Mouse (Mus musculus) erythroblast, embryonic 14.5 days (primary cell): ENCODE data around the gene Rcvrn. TPM values are rescaled to one million over a fixed set of nuclear protein-coding genes. Genes with fewer than 3 reads are reported as not detected.

Experiments used
- H3K27me3 ChIP-seq: 2 replicates; pipeline ENCODE4 v1.6.1; 2012; ENCODE audit warnings: inconsistent platforms; ENCODE audit not compliant: control insufficient read depth
- H3K36me3 ChIP-seq: 2 replicates; pipeline ENCODE4 v1.6.1; 2012; ENCODE audit warnings: mild to moderate bottlenecking, inconsistent platforms; ENCODE audit not compliant: control insufficient read depth
- H3K4me1 ChIP-seq: 2 replicates; pipeline ENCODE4 v1.6.1; 2012; ENCODE audit warnings: inconsistent platforms; ENCODE audit not compliant: control insufficient read depth
- H3K4me3 ChIP-seq: replicated peaks from 2 replicates; pipeline ENCODE3; 2012; ENCODE audit warnings: moderate library complexity, mild to moderate bottlenecking, inconsistent platforms
- H3K9me3 ChIP-seq: 2 replicates; pipeline ENCODE4 v1.6.1; 2012; ENCODE audit warnings: low read length, inconsistent platforms, mixed read lengths; ENCODE audit not compliant: control insufficient read depth
- GATA1 ChIP-seq: IDR thresholded peaks from 2 replicates; pipeline ENCODE4 v1.6.1; 2012; ENCODE audit warnings: low read length, inconsistent platforms, mixed read lengths
- TAL1 ChIP-seq: IDR thresholded peaks from 3 replicates; pipeline ENCODE4 v1.6.1; 2012; ENCODE audit warnings: low read length, inconsistent platforms, mixed read lengths
- polyA plus RNA-seq: library from polyadenylated mRNA; stranded (reverse); fragments of >175 nt; gene quantifications from 2 replicates; pipeline ENCODE4 v1.2.3, GENCODE M21; 2012

The Rcvrn gene
- polyA plus RNA-seq, 1 experiment = not detected

- no peak overlapping the region for H3K4me3 ChIP-seq
- no peaks in the 10 kb centered on the region for H3K36me3 ChIP-seq
- no peak for TF ChIP-seq GATA1
- TF ChIP-seq TAL1 = no peak
- no peaks in the 10 kb centered on the region for H3K9me3 ChIP-seq
- no peaks in the 10 kb centered on the region for H3K27me3 ChIP-seq
- no peaks in the 10 kb centered on the region for H3K4me1 ChIP-seq
Observed at GRCm38 (mm10) chr11:67734597-67734996, 39.5 kb downstream of the Rcvrn start.

- Histone ChIP-seq H3K9me3 (no peaks in the 10 kb centered on the region), H3K36me3 (no peaks in the 10 kb centered on the region), H3K4me3 (no peak overlapping the region), H3K4me1 (no peaks in the 10 kb centered on the region), H3K27me3 (no peaks in the 10 kb centered on the region)
- no peak for TF ChIP-seq GATA1
- no peak for TF ChIP-seq TAL1
Observed at GRCm38 (mm10) chr11:67738345-67738744, 43.2 kb downstream of the Rcvrn start.

GRCm38 (mm10) chr11:67738846-67739490 lies 43.8 kb downstream of the Rcvrn start:
- no peak for TF ChIP-seq TAL1
- no peak for TF ChIP-seq GATA1
- H3K9me3 ChIP-seq = no peaks in the 10 kb centered on the region
- H3K27me3 ChIP-seq = no peaks in the 10 kb centered on the region
- no peaks in the 10 kb centered on the region for H3K4me1 ChIP-seq
- no peaks in the 10 kb centered on the region for H3K36me3 ChIP-seq
- no peak overlapping the region for H3K4me3 ChIP-seq

GRCm38 (mm10) chr11:67741569-67741968 lies 46.4 kb downstream of the Rcvrn start:
- TF ChIP-seq GATA1 = no peak
- TF ChIP-seq TAL1 = no peak
- Histone ChIP-seq H3K9me3 (no peaks in the 10 kb centered on the region), H3K4me3 (no peak overlapping the region), H3K36me3 (no peaks in the 10 kb centered on the region), H3K27me3 (no peaks in the 10 kb centered on the region), H3K4me1 (no peaks in the 10 kb centered on the region)

Other genes with a start within 250 kb of the Rcvrn start
- 0.01 and 0.06 TPM in 2 replicates for gene Gas7, start 239.9 kb upstream of the Rcvrn start, polyA plus RNA-seq
- gene Glp2r, start 75.8 kb downstream of the Rcvrn start, polyA plus RNA-seq = not detected in 2 replicates
- not detected in 2 replicates for gene Gsg1l2, start 79.3 kb downstream of the Rcvrn start, polyA plus RNA-seq
- not detected in 2 replicates for gene Dhrs7c, start 102.9 kb downstream of the Rcvrn start, polyA plus RNA-seq
- not detected in 2 replicates for gene Usp43, start 226.8 kb downstream of the Rcvrn start, polyA plus RNA-seq